Mouse (Mus musculus): ENCODE measurements around the gene Mtmr1. TPM values are rescaled to one million over a fixed set of nuclear protein-coding genes. Genes with fewer than 3 reads are reported as not detected.

Gene Mtmr1
- polyA plus RNA-seq, 1 experiment from 2014 or later: 23.0 TPM

DNA sequence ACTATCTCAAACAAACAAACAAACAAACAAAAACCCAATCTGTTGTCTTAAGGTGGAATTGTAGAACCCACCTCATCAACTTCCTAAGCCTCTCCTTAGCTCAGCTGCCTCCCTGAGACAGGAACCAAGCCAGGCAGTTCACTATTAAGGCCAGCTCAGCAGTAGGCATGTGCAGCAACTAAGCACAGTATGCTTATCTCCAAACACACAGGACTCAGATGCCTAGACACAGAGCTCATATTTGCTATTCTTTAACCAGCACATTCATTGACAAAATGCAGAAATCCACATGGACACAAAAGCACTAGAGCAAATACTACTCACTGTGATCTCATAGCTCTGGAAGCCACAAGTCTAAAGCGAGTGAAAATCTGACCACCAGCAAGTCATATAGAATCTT, 100.9 kb downstream of the Mtmr1 start:
- H3K27ac ChIP-seq (replicated peaks; ENCODE audit: low read depth, low read length): no peak overlapping the region
- H3K4me1 ChIP-seq (ENCODE audit: control insufficient read depth, insufficient read depth, low read length): no peaks in the 10 kb centered on the region
- H3K27me3 ChIP-seq (ENCODE audit: control insufficient read depth, insufficient read depth, low read length): no peaks in the 10 kb centered on the region
- H3K9ac ChIP-seq (replicated peaks; ENCODE audit: low read length): no peak overlapping the region
- no peak for DNase-seq
- no peak for ATAC-seq (ENCODE audit: low FRiP score, low TSS enrichment)
- H3K4me2 ChIP-seq (ENCODE audit: low read length): no peak overlapping the region
- H3K9me3 ChIP-seq (ENCODE audit: control insufficient read depth, low read length): no peaks in the 10 kb centered on the region
- 85% methylated on average over 1 of the region's 1 CpGs for WGBS
- H3K36me3 ChIP-seq (ENCODE audit: control insufficient read depth, insufficient read depth, low read length): no peaks in the 10 kb centered on the region
- no peak overlapping the region for H3K4me3 ChIP-seq (replicated peaks; ENCODE audit: low read depth, low read length)

DNA sequence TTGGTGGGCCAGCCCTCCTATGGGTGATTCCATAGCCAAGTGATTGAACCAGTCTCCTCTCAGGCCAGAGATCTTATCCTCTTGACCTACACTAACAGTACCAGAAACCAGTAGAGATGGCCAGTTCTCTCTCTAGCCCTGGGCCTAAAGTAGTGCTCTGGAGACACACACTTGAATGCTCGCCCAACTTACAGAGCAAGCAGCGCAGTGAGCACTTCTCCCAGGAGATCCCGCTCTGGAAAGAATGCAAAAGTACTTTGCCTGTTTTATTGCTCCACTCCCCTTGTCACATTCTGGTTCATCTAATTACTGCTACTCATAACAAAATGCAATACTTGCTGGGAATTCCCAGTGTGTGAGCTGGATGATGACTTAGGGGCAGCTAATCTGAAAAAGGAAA, 102.9 kb downstream of the Mtmr1 start:
- no peak overlapping the region for H3K4me3 ChIP-seq (replicated peaks; ENCODE audit: low read depth, low read length)
- 89% methylated on average over 3 of the region's 3 CpGs for WGBS
- H3K27me3 ChIP-seq (ENCODE audit: control insufficient read depth, insufficient read depth, low read length): no peaks in the 10 kb centered on the region
- H3K4me2 ChIP-seq (ENCODE audit: low read length): no peak overlapping the region
- ATAC-seq (ENCODE audit: low FRiP score, low TSS enrichment) (no peak), DNase-seq (no peak)
- H3K9me3 ChIP-seq (ENCODE audit: control insufficient read depth, low read length): no peaks in the 10 kb centered on the region
- H3K27ac ChIP-seq (replicated peaks; ENCODE audit: low read depth, low read length): no peak overlapping the region
- no peaks in the 10 kb centered on the region for H3K4me1 ChIP-seq (ENCODE audit: control insufficient read depth, insufficient read depth, low read length)
- no peaks in the 10 kb centered on the region for H3K36me3 ChIP-seq (ENCODE audit: control insufficient read depth, insufficient read depth, low read length)
- no peak overlapping the region for H3K9ac ChIP-seq (replicated peaks; ENCODE audit: low read length)

Other genes with a start within 250 kb of the Mtmr1 start
- gene Mtm1, start 154.0 kb upstream of the Mtmr1 start, polyA plus RNA-seq (2014; fragmentation: Nextera tagmentation; extraction: Ambion mirVana): 4.7 and 5.1 TPM in 2 replicates
- 52.8 and 64.8 TPM in 2 replicates for gene Cd99l2, start 128.1 kb downstream of the Mtmr1 start, polyA plus RNA-seq (2014; fragmentation: Nextera tagmentation; extraction: Ambion mirVana)
- gene Hmgb3, start 191.2 kb downstream of the Mtmr1 start, polyA plus RNA-seq (2014; fragmentation: Nextera tagmentation; extraction: Ambion mirVana): 391 and 468 TPM in 2 replicates

Measured in midbrain, embryonic 14.5 days (tissue).